Mouse (Mus musculus): ENCODE data around the gene Ptx4. TPM values are rescaled to one million over a fixed set of nuclear protein-coding genes. Genes with fewer than 3 reads are reported as not detected.

Ptx4 gene
- polyA plus RNA-seq, 1 experiment from 2014 or later = not detected

- no peak overlapping the region for H3K4me3 ChIP-seq (replicated peaks; ENCODE audit: low read length)
- no peaks in the 10 kb centered on the region for H3K9me3 ChIP-seq (ENCODE audit: control insufficient read depth, low read length)
- H3K36me3 ChIP-seq (ENCODE audit: control insufficient read depth, insufficient read depth) = no peaks in the 10 kb centered on the region
- WGBS = 87% methylated on average over 2 of the region's 2 CpGs
- ATAC-seq = no peak
- H3K27ac ChIP-seq (ENCODE audit: low read length) = no peak overlapping the region
- H3K4me2 ChIP-seq (ENCODE audit: low read length) = no peak overlapping the region
- H3K27me3 ChIP-seq (replicated peaks; ENCODE audit: control insufficient read depth, insufficient read depth, low read length) = no peaks in the 10 kb centered on the region
- H3K9ac ChIP-seq (replicated peaks; ENCODE audit: low read depth, low read length) = no peak overlapping the region
- no peaks in the 10 kb centered on the region for H3K4me1 ChIP-seq (replicated peaks; ENCODE audit: control insufficient read depth, insufficient read depth, low read length)
Measured at GRCm38 (mm10) chr17:25169706-25170105, 49.1 kb downstream of the Ptx4 start.

- WGBS = 87% methylated on average over 3 of the region's 3 CpGs
- Histone ChIP-seq H3K9ac (replicated peaks; ENCODE audit: low read depth, low read length) (no peak overlapping the region), H3K4me2 (ENCODE audit: low read length) (no peak overlapping the region), H3K27me3 (replicated peaks; ENCODE audit: control insufficient read depth, insufficient read depth, low read length) (no peaks in the 10 kb centered on the region), H3K9me3 (ENCODE audit: control insufficient read depth, low read length) (no peaks in the 10 kb centered on the region), H3K4me3 (replicated peaks; ENCODE audit: low read length) (no peak overlapping the region), H3K4me1 (replicated peaks; ENCODE audit: control insufficient read depth, insufficient read depth, low read length) (no peaks in the 10 kb centered on the region), H3K36me3 (ENCODE audit: control insufficient read depth, insufficient read depth) (no peaks in the 10 kb centered on the region), H3K27ac (ENCODE audit: low read length) (no peak overlapping the region)
- no peak for ATAC-seq
Measured at GRCm38 (mm10) chr17:25172558-25172957, 52.0 kb downstream of the Ptx4 start.

Other genes starting within 250 kb of the Ptx4 start
- gene Nubp2, start 234.4 kb upstream of the Ptx4 start, polyA plus RNA-seq (2015; fragmentation: Nextera tagmentation; extraction: Ambion mirVana) = 66.8 and 71.1 TPM in 2 replicates
- 82.1 and 86.8 TPM in 2 replicates for gene Spsb3, start 234.1 kb upstream of the Ptx4 start, polyA plus RNA-seq (2015; fragmentation: Nextera tagmentation; extraction: Ambion mirVana)
- gene Eme2, start 225.7 kb upstream of the Ptx4 start, polyA plus RNA-seq (2015; fragmentation: Nextera tagmentation; extraction: Ambion mirVana) = 32.4 and 35.7 TPM in 2 replicates
- gene Mrps34, start 225.6 kb upstream of the Ptx4 start, polyA plus RNA-seq (2015; fragmentation: Nextera tagmentation; extraction: Ambion mirVana) = 72.3 and 79.8 TPM in 2 replicates
- gene Nme3, start 224.3 kb upstream of the Ptx4 start, polyA plus RNA-seq (2015; fragmentation: Nextera tagmentation; extraction: Ambion mirVana) = 63.4 and 76.1 TPM in 2 replicates
- gene Mapk8ip3, start 183.8 kb upstream of the Ptx4 start, polyA plus RNA-seq (2015; fragmentation: Nextera tagmentation; extraction: Ambion mirVana) = 100 and 114 TPM in 2 replicates
- gene Jpt2, start 160.1 kb upstream of the Ptx4 start, polyA plus RNA-seq (2015; fragmentation: Nextera tagmentation; extraction: Ambion mirVana) = 95.4 and 99.1 TPM in 2 replicates
- 5.9 and 6.8 TPM in 2 replicates for gene Cramp1l, start 105.0 kb upstream of the Ptx4 start, polyA plus RNA-seq (2015; fragmentation: Nextera tagmentation; extraction: Ambion mirVana)
- 26.6 and 28.4 TPM in 2 replicates for gene Ift140, start 104.7 kb upstream of the Ptx4 start, polyA plus RNA-seq (2015; fragmentation: Nextera tagmentation; extraction: Ambion mirVana)
- gene Tmem204, start 37.2 kb upstream of the Ptx4 start, polyA plus RNA-seq (2015; fragmentation: Nextera tagmentation; extraction: Ambion mirVana) = 12.0 and 12.5 TPM in 2 replicates
- 47.0 and 62.9 TPM in 2 replicates for gene Telo2, start 4.8 kb upstream of the Ptx4 start, polyA plus RNA-seq (2015; fragmentation: Nextera tagmentation; extraction: Ambion mirVana)
- gene Clcn7, start 12.6 kb downstream of the Ptx4 start, polyA plus RNA-seq (2015; fragmentation: Nextera tagmentation; extraction: Ambion mirVana) = 30.2 and 34.3 TPM in 2 replicates
- gene Ccdc154, start 41.7 kb downstream of the Ptx4 start, polyA plus RNA-seq (2015; fragmentation: Nextera tagmentation; extraction: Ambion mirVana) = not detected in 2 replicates
- gene Gm38655, start 54.7 kb downstream of the Ptx4 start, polyA plus RNA-seq (2015; fragmentation: Nextera tagmentation; extraction: Ambion mirVana) = not detected in 2 replicates
- 37.2 and 38.4 TPM in 2 replicates for gene BC003965, start 63.8 kb downstream of the Ptx4 start, polyA plus RNA-seq (2015; fragmentation: Nextera tagmentation; extraction: Ambion mirVana)
- 15.0 and 15.2 TPM in 2 replicates for gene Unkl, start 67.6 kb downstream of the Ptx4 start, polyA plus RNA-seq (2015; fragmentation: Nextera tagmentation; extraction: Ambion mirVana)
- gene Gnptg, start 119.4 kb downstream of the Ptx4 start, polyA plus RNA-seq (2015; fragmentation: Nextera tagmentation; extraction: Ambion mirVana) = 83.8 and 99.9 TPM in 2 replicates
- gene Tsr3, start 119.4 kb downstream of the Ptx4 start, polyA plus RNA-seq (2015; fragmentation: Nextera tagmentation; extraction: Ambion mirVana) = 62.2 and 62.9 TPM in 2 replicates
- gene Baiap3, start 135.6 kb downstream of the Ptx4 start, polyA plus RNA-seq (2015; fragmentation: Nextera tagmentation; extraction: Ambion mirVana) = 7.9 and 22.5 TPM in 2 replicates
- gene Ube2i, start 153.9 kb downstream of the Ptx4 start, polyA plus RNA-seq (2015; fragmentation: Nextera tagmentation; extraction: Ambion mirVana) = 635 and 668 TPM in 2 replicates
- gene Prss34, start 177.6 kb downstream of the Ptx4 start, polyA plus RNA-seq (2015; fragmentation: Nextera tagmentation; extraction: Ambion mirVana) = not detected in 2 replicates
- not detected in 2 replicates for gene Prss28, start 187.9 kb downstream of the Ptx4 start, polyA plus RNA-seq (2015; fragmentation: Nextera tagmentation; extraction: Ambion mirVana)
- not detected in 2 replicates for gene Prss29, start 197.9 kb downstream of the Ptx4 start, polyA plus RNA-seq (2015; fragmentation: Nextera tagmentation; extraction: Ambion mirVana)
- gene Tpsab1, start 224.8 kb downstream of the Ptx4 start, polyA plus RNA-seq (2015; fragmentation: Nextera tagmentation; extraction: Ambion mirVana) = not detected in 2 replicates
- gene Tpsb2, start 245.5 kb downstream of the Ptx4 start, polyA plus RNA-seq (2015; fragmentation: Nextera tagmentation; extraction: Ambion mirVana) = 0.39 TPM in 1 of 2 replicates, not detected in the other
- gene Tpsg1, start 248.5 kb downstream of the Ptx4 start, polyA plus RNA-seq (2015; fragmentation: Nextera tagmentation; extraction: Ambion mirVana) = 0.36 TPM in 1 of 2 replicates, not detected in the other

Measured in forebrain, embryonic 16.5 days (tissue).